In genomic region chr3:100470101-100470500, GRCm38 (mm10) we compare ENCODE assay signal across 22 mouse cellular contexts. TPM values are rescaled to one million over a fixed set of nuclear protein-coding genes. Genes with fewer than 3 reads are reported as not detected.
DNase-seq lines count a peak whose midpoint lies in the region; ATAC-seq and TF ChIP-seq lines count a peak whose summit lies in the region.
"Had no signal": no experiment of that assay in that cellular context is flagged by ENCODE, and none has a peak within 500 bp of the region (broad histone marks: within the 10 kb centered on the region; RNA-seq: fewer than 3 reads in every experiment).

No protein-coding gene starts in this region.

- DNase-seq in kidney, adult 18-20 months = no peak
- peak; percentile 66 for DNase-seq in lung, postnatal 0 days (ENCODE audit: low spot score)
- DNase-seq in lung, adult 2 months = no peak
- DNase-seq: adrenal gland, adult 8-10 months; adrenal gland, postnatal 36 days; B cell, adult 2 months; cerebellum, adult 11-12 months; cerebellum, adult 2 months; cerebellum, adult 9-10 months; cerebellum, postnatal 10 days; cerebellum, postnatal 25 days had no signal

- no peak for TF ChIP-seq CTCF in lung, postnatal 0 days (IDR thresholded peaks at IDR 0.05)
- TF ChIP-seq CTCF in lung, adult 2 months (IDR thresholded peaks at IDR 0.05; ENCODE audit: insufficient read depth, low read length) = no peak
- no peak for TF ChIP-seq CTCF in small intestine, adult 2 months (IDR thresholded peaks at IDR 0.05; ENCODE audit: extremely low read depth, insufficient read length, insufficient replicate concordance, low read depth, low read length)

- H3K4me2 ChIP-seq in kidney, embryonic 15.5 days = no peak overlapping the region
- no peak overlapping the region for H3K4me2 ChIP-seq in lung, postnatal 0 days (replicated peaks; ENCODE audit: low read depth, low read length)
- H3K4me2 ChIP-seq: embryonic facial prominence, embryonic 12.5 days; forebrain, embryonic 13.5 days; forebrain, embryonic 15.5 days had no signal

- WGBS in kidney, embryonic 15.5 days = 55% methylated on average over 3 of the region's 3 CpGs
- 55% methylated on average over 3 of the region's 3 CpGs for WGBS in lung, postnatal 0 days
- WGBS in lung, adult 2 months = 60% methylated on average over 3 of the region's 3 CpGs
- 77% methylated on average over 3 of the region's 3 CpGs for WGBS in small intestine, adult 2 months

- peak overlapping the region; percentile 48; the same call in 1 of the 2 replicates for H3K27ac ChIP-seq in kidney, embryonic 15.5 days
- H3K27ac ChIP-seq in lung, postnatal 0 days (ENCODE audit: low read length) = no peak overlapping the region
- peak overlapping the region; percentile 20; the same call in 1 of the 2 replicates for H3K27ac ChIP-seq in small intestine, adult 2 months (ENCODE audit: insufficient read depth, low read depth, low read length)
- H3K27ac ChIP-seq: embryonic facial prominence, embryonic 10.5 days; embryonic facial prominence, embryonic 12.5 days; forebrain, embryonic 13.5 days; forebrain, embryonic 15.5 days had no signal

- TF ChIP-seq EP300 in lung, postnatal 0 days (IDR thresholded peaks at IDR 0.05) = no peak

- no peaks in the 10 kb centered on the region for H3K9me3 ChIP-seq in kidney, embryonic 15.5 days (replicated peaks)
- no peaks in the 10 kb centered on the region for H3K9me3 ChIP-seq in lung, postnatal 0 days (ENCODE audit: low read length)
- H3K9me3 ChIP-seq: embryonic facial prominence, embryonic 10.5 days; embryonic facial prominence, embryonic 12.5 days; forebrain, embryonic 13.5 days; forebrain, embryonic 15.5 days; G1E had no signal

- H3K27me3 ChIP-seq in kidney, embryonic 15.5 days = no peaks in the 10 kb centered on the region
- no peaks in the 10 kb centered on the region for H3K27me3 ChIP-seq in lung, postnatal 0 days (replicated peaks; ENCODE audit: insufficient read depth, low read length)
- no peaks in the 10 kb centered on the region for H3K27me3 ChIP-seq in small intestine, adult 2 months (ENCODE audit: control insufficient read depth, insufficient read depth, low read length)
- H3K27me3 ChIP-seq: CH12.LX; embryonic facial prominence, embryonic 12.5 days; forebrain, embryonic 13.5 days; forebrain, embryonic 15.5 days; Patski had no signal

- H3K9ac ChIP-seq in kidney, embryonic 15.5 days = no peak overlapping the region
- H3K9ac ChIP-seq in lung, postnatal 0 days (replicated peaks; ENCODE audit: low read depth) = no peak overlapping the region
- H3K9ac ChIP-seq: embryonic facial prominence, embryonic 12.5 days; forebrain, embryonic 13.5 days; forebrain, embryonic 15.5 days had no signal

- TF ChIP-seq POLR2A in lung, adult 2 months (IDR thresholded peaks at IDR 0.05; ENCODE audit: borderline replicate concordance, extremely low read depth, low read depth, low read length) = no peak
- no peak for TF ChIP-seq POLR2A in small intestine, adult 2 months (IDR thresholded peaks at IDR 0.05; ENCODE audit: low read depth, low read length)

- no peak overlapping the region for H3K4me3 ChIP-seq in kidney, embryonic 15.5 days (replicated peaks)
- H3K4me3 ChIP-seq in lung, postnatal 0 days (ENCODE audit: low read depth, low read length) = no peak overlapping the region
- no peak overlapping the region for H3K4me3 ChIP-seq in lung, adult 2 months (replicated peaks; ENCODE audit: extremely low read depth, low read depth, low read length)
- no peak overlapping the region for H3K4me3 ChIP-seq in small intestine, adult 2 months (ENCODE audit: low read depth, low read length)
- H3K4me3 ChIP-seq: embryonic facial prominence, embryonic 10.5 days; embryonic facial prominence, embryonic 12.5 days; forebrain, embryonic 13.5 days; forebrain, embryonic 15.5 days had no signal

- H3K36me3 ChIP-seq in kidney, embryonic 15.5 days = no peaks in the 10 kb centered on the region
- no peaks in the 10 kb centered on the region for H3K36me3 ChIP-seq in lung, postnatal 0 days (ENCODE audit: insufficient read depth, low read length)
- H3K36me3 ChIP-seq in small intestine, adult 2 months (ENCODE audit: control insufficient read depth, insufficient read depth, low read length) = peaks cover 5% of the 10 kb centered on the region
- H3K36me3 ChIP-seq: embryonic facial prominence, embryonic 10.5 days; embryonic facial prominence, embryonic 12.5 days; forebrain, embryonic 15.5 days had no signal

- H3K4me1 ChIP-seq in kidney, embryonic 15.5 days = peaks cover 18% of the 10 kb centered on the region
- H3K4me1 ChIP-seq in lung, postnatal 0 days (ENCODE audit: insufficient read depth, low read depth, low read length) = no peaks in the 10 kb centered on the region
- no peaks in the 10 kb centered on the region; the same call in 1 of the 2 replicates for H3K4me1 ChIP-seq in lung, adult 2 months (ENCODE audit: control insufficient read depth, insufficient read depth, low read length)
- H3K4me1 ChIP-seq in small intestine, adult 2 months (ENCODE audit: control insufficient read depth, insufficient read depth, insufficient read length, low read length) = no peaks in the 10 kb centered on the region
- H3K4me1 ChIP-seq: embryonic facial prominence, embryonic 12.5 days; forebrain, embryonic 13.5 days; forebrain, embryonic 15.5 days had no signal

- ATAC-seq in kidney, embryonic 15.5 days (replicated peaks; ENCODE audit: low FRiP score) = no peak
- peak; percentile 74 for ATAC-seq in lung, postnatal 0 days
- ATAC-seq: activated CD4-positive, CD25-positive, alpha-beta regulatory T cell, adult 4 months; CD4-positive, CD25-positive, alpha-beta regulatory T cell, adult 4 months; forebrain, embryonic 13.5 days; forebrain, embryonic 15.5 days; Patski had no signal

RNA-seq across cellular contexts. Expression of gene Tent5c, which starts 19.0 kb away (rescaled TPM):
- polyA plus RNA-seq in kidney, embryonic 15.5 days (2015; fragmentation: Nextera tagmentation; extraction: Ambion mirVana) = 7.3 and 9.4 TPM in 2 replicates
- polyA plus RNA-seq in lung, postnatal 0 days (2015; fragmentation: Nextera tagmentation; extraction: Ambion mirVana) = 11.5 and 14.0 TPM in 2 replicates
- 11.4 and 12.1 TPM in 2 replicates for polyA plus RNA-seq in lung, adult 2 months (2012; rRNA removed)
- 7.7 and 10.3 TPM in 2 replicates for polyA plus RNA-seq in small intestine, adult 2 months (2012; rRNA removed)
